7 mouse cellular contexts compared by ENCODE assay signal in the genomic region with DNA sequence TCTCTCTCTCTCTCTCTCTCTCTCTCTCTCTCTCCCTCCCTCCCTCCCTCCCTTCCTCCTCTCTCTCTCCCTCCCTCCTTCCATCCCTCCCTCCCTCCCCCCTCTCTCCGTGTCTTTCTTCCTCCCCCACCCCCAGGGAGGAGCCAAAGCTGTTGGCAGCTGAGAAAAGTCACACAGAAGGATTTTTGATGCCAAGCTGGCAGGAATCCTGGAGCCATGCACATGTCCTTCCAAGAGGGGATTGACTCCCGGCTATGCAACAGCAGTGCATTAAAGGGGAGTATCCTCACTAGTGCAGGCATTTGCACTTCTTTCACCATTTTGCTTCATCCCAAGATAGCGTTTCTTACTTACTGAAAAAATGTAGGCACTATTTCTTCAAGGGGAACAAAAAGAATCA.
DNase-seq lines count a peak whose midpoint lies in the region; ATAC-seq and TF ChIP-seq lines count a peak whose summit lies in the region.

No protein-coding gene starts in this region.

- H3K9me3 ChIP-seq in heart, embryonic 12.5 days (replicated peaks) = no peaks in the 10 kb centered on the region
- no peaks in the 10 kb centered on the region for H3K9me3 ChIP-seq in midbrain, postnatal 0 days (ENCODE audit: low read length)
- no peaks in the 10 kb centered on the region for H3K9me3 ChIP-seq in midbrain, embryonic 11.5 days (ENCODE audit: control insufficient read depth, low read length)

- no peak for ATAC-seq in heart, embryonic 12.5 days (ENCODE audit: insufficient number of reproducible peaks, low FRiP score)
- ATAC-seq in midbrain, postnatal 0 days (ENCODE audit: low FRiP score) = no peak
- no peak for ATAC-seq in midbrain, embryonic 11.5 days (ENCODE audit: low FRiP score)

- no peak overlapping the region for H3K4me2 ChIP-seq in heart, embryonic 12.5 days
- no peak overlapping the region for H3K4me2 ChIP-seq in midbrain, postnatal 0 days (ENCODE audit: low read depth, low read length, poor library complexity, severe bottlenecking)
- H3K4me2 ChIP-seq in midbrain, embryonic 11.5 days = no peak overlapping the region

- no peaks in the 10 kb centered on the region for H3K4me1 ChIP-seq in heart, embryonic 12.5 days (replicated peaks)
- H3K4me1 ChIP-seq in midbrain, postnatal 0 days (ENCODE audit: insufficient read depth, low read length) = no peaks in the 10 kb centered on the region
- no peaks in the 10 kb centered on the region for H3K4me1 ChIP-seq in midbrain, embryonic 11.5 days (ENCODE audit: control insufficient read depth, insufficient read depth, low read length)

- no peak overlapping the region for H3K9ac ChIP-seq in heart, embryonic 12.5 days
- H3K9ac ChIP-seq in midbrain, postnatal 0 days (replicated peaks; ENCODE audit: low read length, poor library complexity, severe bottlenecking) = no peak overlapping the region
- no peak overlapping the region for H3K9ac ChIP-seq in midbrain, embryonic 11.5 days (ENCODE audit: low read length)

- H3K27ac ChIP-seq in heart, embryonic 12.5 days (ENCODE audit: poor library complexity, severe bottlenecking) = no peak overlapping the region
- H3K27ac ChIP-seq in midbrain, postnatal 0 days (ENCODE audit: low read depth, low read length) = no peak overlapping the region
- no peak overlapping the region for H3K27ac ChIP-seq in midbrain, embryonic 11.5 days (ENCODE audit: low read depth, low read length)

- 50% methylated on average over 2 of the region's 3 CpGs for WGBS in heart, embryonic 12.5 days
- WGBS in midbrain, postnatal 0 days = 60% methylated on average over 2 of the region's 3 CpGs
- 77% methylated on average over 2 of the region's 3 CpGs for WGBS in midbrain, embryonic 11.5 days

- peak; percentile 7 for DNase-seq in heart, adult 8-10 months (ENCODE audit: low spot score)
- peak; percentile 73 for DNase-seq in midbrain, postnatal 0 days (ENCODE audit: low spot score)
- no peak for DNase-seq in midbrain, embryonic 11.5 days (ENCODE audit: low spot score, missing footprints)
- peak; percentile 87 to 88 for DNase-seq in cerebellum, postnatal 14 days
- DNase-seq in layer of hippocampus, postnatal 36 days = peak; percentile 2 to 13
- no peak for DNase-seq in c-Kit-positive CD71-positive TER-119-positive erythroid progenitor cells, embryonic 14.5 days (ENCODE audit: low spot score)

- no peaks in the 10 kb centered on the region for H3K36me3 ChIP-seq in heart, embryonic 12.5 days
- H3K36me3 ChIP-seq in midbrain, postnatal 0 days (ENCODE audit: insufficient read depth, low read length) = no peaks in the 10 kb centered on the region
- no peaks in the 10 kb centered on the region for H3K36me3 ChIP-seq in midbrain, embryonic 11.5 days (ENCODE audit: control insufficient read depth, insufficient read depth, low read length)

- TF ChIP-seq CTCF in midbrain, postnatal 0 days (IDR thresholded peaks at IDR 0.05) = no peak

- H3K27me3 ChIP-seq in heart, embryonic 12.5 days (replicated peaks) = no peaks in the 10 kb centered on the region
- H3K27me3 ChIP-seq in midbrain, postnatal 0 days (ENCODE audit: insufficient read depth, low read length) = no peaks in the 10 kb centered on the region
- no peaks in the 10 kb centered on the region for H3K27me3 ChIP-seq in midbrain, embryonic 11.5 days (ENCODE audit: control insufficient read depth, insufficient read depth, low read length)

- no peak overlapping the region for H3K4me3 ChIP-seq in heart, embryonic 12.5 days
- no peak overlapping the region for H3K4me3 ChIP-seq in midbrain, postnatal 0 days (ENCODE audit: low read depth, low read length)
- no peak overlapping the region for H3K4me3 ChIP-seq in midbrain, embryonic 11.5 days (ENCODE audit: low read depth, low read length)

Comparison
In these comparisons a context has a peak if more than half of its experiments do, and no peak if none do; other contexts are left out.
1. DNase-seq: peak in heart, adult 8-10 months (single experiment), midbrain, postnatal 0 days (single experiment), cerebellum, postnatal 14 days (2 of 2) and layer of hippocampus, postnatal 36 days (2 of 2); none in midbrain, embryonic 11.5 days (single experiment) and c-Kit-positive CD71-positive TER-119-positive erythroid progenitor cells, embryonic 14.5 days (single experiment).